Mouse (Mus musculus): ENCODE results near the gene Spn.
"Not testable (repeated sequence)": the region's sequence is repeated elsewhere in the genome, so short reads cannot be mapped to it uniquely, and the experiment has no call there.

The Spn gene

GRCm38 (mm10) chr7:127103960-127104359, 33.7 kb downstream of the Spn start:
- DNase-seq, result no peak

GRCm38 (mm10) chr7:127102148-127102547, 35.5 kb downstream of the Spn start:
- DNase-seq, result no peak

- DNase-seq, result no peak
These were observed 36.1 kb downstream of the Spn start for GRCm38 (mm10) chr7:127101451-127102016.

GRCm38 (mm10) chr7:127099528-127099927, 38.1 kb downstream of the Spn start:
- DNase-seq, result no peak

- no peak for DNase-seq
These were observed 38.7 kb downstream of the Spn start for GRCm38 (mm10) chr7:127098950-127099349.

GRCm38 (mm10) chr7:127098521-127098920, 39.1 kb downstream of the Spn start:
- DNase-seq, result no peak

GRCm38 (mm10) chr7:127096456-127096855, 41.2 kb downstream of the Spn start:
- DNase-seq, result no peak

- DNase-seq, result no peak
These were observed 43.7 kb downstream of the Spn start for GRCm38 (mm10) chr7:127093914-127094313.

- DNase-seq, result no peak
These were observed 46.3 kb downstream of the Spn start, which contains the start of gene AI467606 for GRCm38 (mm10) chr7:127091114-127091896. TSS of gene AI467606 (plus strand) at chr7:127091359.

GRCm38 (mm10) chr7:127090154-127091113, 47.2 kb downstream of the Spn start:
- no peak for DNase-seq

GRCm38 (mm10) chr7:127088901-127089845, 48.5 kb downstream of the Spn start:
- no peak for DNase-seq

GRCm38 (mm10) chr7:127088083-127088482, 49.5 kb downstream of the Spn start:
- DNase-seq, result no peak

- DNase-seq, result not testable (repeated sequence)
These were observed 50.2 kb downstream of the Spn start, which contains the start of gene Zg16 for GRCm38 (mm10) chr7:127087278-127088010. TSS of gene Zg16 (minus strand) at chr7:127087328.

- DNase-seq, result not testable (repeated sequence)
These were observed 51.9 kb downstream of the Spn start for GRCm38 (mm10) chr7:127085751-127086150.

- no peak for DNase-seq
These were observed 52.8 kb downstream of the Spn start for GRCm38 (mm10) chr7:127084794-127085193.

GRCm38 (mm10) chr7:127083689-127084088, 53.9 kb downstream of the Spn start:
- DNase-seq, result no peak

- DNase-seq, result no peak
These were observed 54.6 kb downstream of the Spn start for GRCm38 (mm10) chr7:127082995-127083394.

GRCm38 (mm10) chr7:127082271-127082670, 55.4 kb downstream of the Spn start:
- no peak for DNase-seq

Data from right cerebral cortex, postnatal 25 days (tissue).